Mouse (Mus musculus) ES-E14 (cell line): ENCODE data around the gene Ankrd17. TPM values are rescaled to one million over a fixed set of nuclear protein-coding genes. Genes with fewer than 3 reads are reported as not detected.

Source experiments
- DNase-seq: peaks from one replicate; pipeline ENCODE4 v3.0.0-alpha.2; 2013; ENCODE audit warnings: low read depth, low spot score
- H3K27ac ChIP-seq: 2 replicates; pipeline ENCODE4 v1.5.1; 2012; ENCODE audit warnings: low read depth, mild to moderate bottlenecking, low read length, moderate library complexity, mixed read lengths; ENCODE audit not compliant: poor library complexity, insufficient read depth, severe bottlenecking
- H3K36me3 ChIP-seq: 2 replicates; pipeline ENCODE4 v1.6.1; 2012; ENCODE audit warnings: mild to moderate bottlenecking, low read length, moderate library complexity, mixed read lengths; ENCODE audit not compliant: control insufficient read depth, poor library complexity, insufficient read depth, severe bottlenecking
- H3K4me1 ChIP-seq, 2 experiments: fragments of 150-350 bp in 1 of 2; sonication (generic) in 1 of 2; 2 replicates each; pipeline ENCODE4 v1.6.1; 2012; ENCODE audit warnings: low read length in 2 of 2, mild to moderate bottlenecking in 1 of 2, mixed read lengths in 1 of 2; ENCODE audit not compliant: control insufficient read depth in 2 of 2, insufficient read depth in 2 of 2, poor library complexity in 1 of 2
- H3K4me3 ChIP-seq, 2 experiments: fragments of 150-350 bp in 1 of 2; sonication (generic) in 1 of 2; 2 replicates each; pipeline ENCODE4 v1.5.1; 2012; ENCODE audit warnings: low read length in 2 of 2, low read depth in 1 of 2, mild to moderate bottlenecking in 1 of 2, mixed read lengths in 1 of 2; ENCODE audit not compliant: insufficient read depth in 1 of 2, poor library complexity in 1 of 2, severe bottlenecking in 1 of 2
- H3K9ac ChIP-seq: 2 replicates; pipeline ENCODE4 v1.6.1; 2012; ENCODE audit warnings: low read depth, mild to moderate bottlenecking, low read length, mixed read lengths; ENCODE audit not compliant: poor library complexity, insufficient read depth, severe bottlenecking
- H3K9me3 ChIP-seq: fragments of 150-350 bp; sonication (generic); 2 replicates; pipeline ENCODE4 v1.6.1; 2012; ENCODE audit warnings: low read depth, mild to moderate bottlenecking, low read length; ENCODE audit not compliant: control insufficient read depth, insufficient read depth
- CHD2 ChIP-seq: IDR thresholded peaks from 2 replicates; pipeline ENCODE4 v1.6.1; 2014; ENCODE audit warnings: mild to moderate bottlenecking, low read depth, low read length, inconsistent platforms
- HCFC1 ChIP-seq: IDR thresholded peaks from 2 replicates; pipeline ENCODE4 v1.6.1; 2012; ENCODE audit warnings: low read length, inconsistent platforms, borderline replicate concordance; ENCODE audit not compliant: insufficient read depth
- MAFK ChIP-seq: IDR thresholded peaks from 2 replicates; pipeline ENCODE4 v1.6.1; 2014; ENCODE audit warnings: mild to moderate bottlenecking, low read depth, low read length, inconsistent platforms; ENCODE audit not compliant: insufficient read depth
- ZC3H11A ChIP-seq: IDR thresholded peaks from 2 replicates; pipeline ENCODE4 v1.6.1; 2012; ENCODE audit warnings: low read depth, mild to moderate bottlenecking, inconsistent platforms, low read length, borderline replicate concordance
- ZNF384 ChIP-seq: IDR thresholded peaks from 2 replicates; pipeline ENCODE4 v1.6.1; 2012; ENCODE audit warnings: low read depth, low read length, inconsistent platforms
- in situ Hi-C, 2 experiments: fragments of 600-800 bp; cut with MboI; formaldehyde crosslinking; loops; one replicate each; pipeline ENCODE4 v1.15.1; 2025; ENCODE audit warnings: low sequenced_read_pairs in 2 of 2, inconsistent platforms in 1 of 2; ENCODE audit not compliant: unreplicated experiment in 2 of 2
- total RNA-seq: library from RNA; depleted of rRNA; stranded (reverse); fragments of 300-350 nt; gene quantifications from 2 replicates; pipeline ENCODE4 v1.2.3, GENCODE M21; 2012; rRNA removed

The Ankrd17 gene
- 61.2 and 70.0 TPM in 2 replicates for total RNA-seq

GRCm38 (mm10) chr5:90366121-90367066 is at the start of gene Ankrd17:
Gene Ankrd17 (minus strand): TSS chr5:90366577.
- Histone ChIP-seq H3K27ac (peak within 1 kb of the TSS; percentile 91), H3K9ac (peak within 1 kb of the TSS; percentile 97), H3K9me3 (no peaks in the 10 kb centered on the region), H3K36me3 (peaks cover 2% of the 10 kb centered on the region; the same call in 1 of the 2 replicates), H3K4me3 (peak within 1 kb of the TSS; percentile 95 to 100), H3K4me1 (0 out of 4 replicates have a peak, but pooled peaks cover 0 to 2% of the 10 kb centered on the region in 2 experiments)
- DNase-seq = peak; percentile 80
- in situ Hi-C loops = loop anchor here in 1 of 2 experiments (10.0 kb wide), 1 partner anchor 142 kb away; the partner anchor contains the start of gene Cox18
- TF ChIP-seq HCFC1 (peak; percentile 81), ZNF384 (no peak), CHD2 (peak; percentile 62; the same call in 1 of the 2 replicates)

- H3K27ac ChIP-seq = no peak overlapping the region
- DNase-seq = no peak
- H3K9me3 ChIP-seq = no peaks in the 10 kb centered on the region
- H3K9ac ChIP-seq = no peak overlapping the region
- TF ChIP-seq MAFK = no peak
- no peak for TF ChIP-seq HCFC1
- no peak for TF ChIP-seq CHD2
- TF ChIP-seq ZNF384 = no peak
- TF ChIP-seq ZC3H11A = no peak
- H3K4me3 ChIP-seq = no peak overlapping the region
- in situ Hi-C loops = no loop called here
- H3K36me3 ChIP-seq = no peaks in the 10 kb centered on the region
- H3K4me1 ChIP-seq = no peaks in the 10 kb centered on the region
These were observed 48.5 kb upstream of the Ankrd17 start for GRCm38 (mm10) chr5:90414925-90415295.

- Histone ChIP-seq H3K9me3 (no peaks in the 10 kb centered on the region), H3K36me3 (no peaks in the 10 kb centered on the region), H3K27ac (no peak overlapping the region), H3K4me3 (no peak overlapping the region), H3K4me1 (no peaks in the 10 kb centered on the region), H3K9ac (no peak overlapping the region)
- DNase-seq = no peak
- TF ChIP-seq MAFK = no peak
- in situ Hi-C loops = no loop called here
These were observed 48.0 kb upstream of the Ankrd17 start for GRCm38 (mm10) chr5:90414142-90414924.

GRCm38 (mm10) chr5:90405210-90405609 is 38.8 kb upstream of the Ankrd17 start:
- no peaks in the 10 kb centered on the region for H3K36me3 ChIP-seq
- in situ Hi-C loops = no loop called here
- no peak overlapping the region for H3K4me3 ChIP-seq
- no peaks in the 10 kb centered on the region for H3K4me1 ChIP-seq
- H3K9me3 ChIP-seq = no peaks in the 10 kb centered on the region
- no peak overlapping the region for H3K27ac ChIP-seq
- TF ChIP-seq ZC3H11A (no peak), CHD2 (no peak), MAFK (no peak), HCFC1 (no peak), ZNF384 (no peak)
- DNase-seq = no peak
- no peak overlapping the region for H3K9ac ChIP-seq
